Mouse (Mus musculus) cerebellum, postnatal 10 days (tissue): ENCODE results near the gene Ankmy1.

Experiments used
- DNase-seq, 2 experiments: peaks; one replicate each; pipeline ENCODE4 v3.0.0; 2021; ENCODE audit warnings: mixed read lengths in 2 of 2

The Ankmy1 gene

DNA sequence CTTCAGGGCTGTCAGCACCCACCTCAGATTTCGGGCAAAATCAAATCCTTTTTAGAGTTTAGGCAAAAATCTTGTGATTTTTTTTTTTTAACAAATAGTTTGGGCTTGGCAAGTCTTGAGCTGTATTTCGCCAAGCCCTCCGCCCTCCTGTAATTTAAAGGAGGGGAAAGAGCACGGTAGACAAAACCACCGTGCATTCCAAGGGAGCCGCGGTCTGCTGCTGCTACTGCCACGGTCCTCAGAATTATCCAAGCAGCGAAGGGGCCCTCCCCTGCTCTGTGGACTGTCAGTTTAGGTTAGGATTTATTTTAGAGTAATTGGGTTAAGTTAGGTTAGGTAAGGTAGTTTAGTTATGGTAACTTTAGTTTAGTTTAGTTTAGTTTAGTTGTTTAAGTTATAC lies 87.6 kb downstream of the Ankmy1 start:
- no peak for DNase-seq

DNA sequence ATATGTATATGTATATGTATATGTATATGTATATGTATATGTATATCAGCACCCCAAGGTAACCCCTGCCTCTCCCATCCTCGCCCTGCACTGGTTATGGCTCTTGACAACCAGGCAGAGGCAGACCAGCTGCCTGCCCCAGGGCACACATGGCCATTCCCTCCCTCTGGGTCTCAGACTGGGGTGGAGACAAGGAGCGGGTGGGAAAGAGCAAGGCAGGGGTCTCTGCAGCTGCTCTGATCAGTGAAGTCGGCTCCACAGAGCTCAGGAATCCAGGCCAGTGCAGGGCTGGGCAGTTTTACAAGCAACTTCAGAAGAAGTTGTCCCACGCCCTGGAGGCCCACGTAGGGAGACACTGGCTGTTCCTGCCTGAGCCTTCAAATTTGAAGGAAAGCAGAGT lies 88.4 kb downstream of the Ankmy1 start:
- no peak for DNase-seq
